Mouse (Mus musculus): ENCODE results near the gene Samm50. TPM values are rescaled to one million over a fixed set of nuclear protein-coding genes. Genes with fewer than 3 reads are reported as not detected.

The Samm50 gene
- polyA plus RNA-seq, 1 experiment from 2014 or later, result 60.5 TPM

GRCm38 (mm10) chr15:84171166-84171565 is 20.9 kb upstream of the Samm50 start:
- Histone ChIP-seq H3K27ac (ENCODE audit: low read depth, low read length) (no peak overlapping the region), H3K9ac (ENCODE audit: low read length) (no peak overlapping the region), H3K4me1 (ENCODE audit: control insufficient read depth, insufficient read depth, low read length) (peaks cover 10% of the 10 kb centered on the region), H3K4me2 (ENCODE audit: low read length) (no peak overlapping the region), H3K9me3 (replicated peaks; ENCODE audit: control insufficient read depth, low read length) (no peaks in the 10 kb centered on the region), H3K27me3 (replicated peaks; ENCODE audit: control insufficient read depth, insufficient read depth, low read length) (no peaks in the 10 kb centered on the region), H3K36me3 (ENCODE audit: control insufficient read depth, insufficient read depth, low read length) (no peaks in the 10 kb centered on the region), H3K4me3 (ENCODE audit: low read depth, low read length) (no peak overlapping the region)
- DNase-seq (ENCODE audit: low spot score), result no peak
- WGBS, result 83% methylated on average over 7 of the region's 7 CpGs
- no peak for ATAC-seq

- no peaks in the 10 kb centered on the region for H3K4me1 ChIP-seq (ENCODE audit: control insufficient read depth, insufficient read depth, low read length)
- no peaks in the 10 kb centered on the region for H3K36me3 ChIP-seq (ENCODE audit: control insufficient read depth, insufficient read depth, low read length)
- H3K27me3 ChIP-seq (replicated peaks; ENCODE audit: control insufficient read depth, insufficient read depth, low read length), result no peaks in the 10 kb centered on the region
- H3K4me2 ChIP-seq (ENCODE audit: low read length), result no peak overlapping the region
- no peak overlapping the region for H3K9ac ChIP-seq (ENCODE audit: low read length)
- H3K9me3 ChIP-seq (replicated peaks; ENCODE audit: control insufficient read depth, low read length), result no peaks in the 10 kb centered on the region
- H3K4me3 ChIP-seq (ENCODE audit: low read depth, low read length), result no peak overlapping the region
- H3K27ac ChIP-seq (ENCODE audit: low read depth, low read length), result no peak overlapping the region
- ATAC-seq (no peak), DNase-seq (ENCODE audit: low spot score) (no peak)
- WGBS, result 96% methylated on average over 9 of the region's 9 CpGs
These were observed 13.3 kb upstream of the Samm50 start for GRCm38 (mm10) chr15:84178733-84179132.

DNA sequence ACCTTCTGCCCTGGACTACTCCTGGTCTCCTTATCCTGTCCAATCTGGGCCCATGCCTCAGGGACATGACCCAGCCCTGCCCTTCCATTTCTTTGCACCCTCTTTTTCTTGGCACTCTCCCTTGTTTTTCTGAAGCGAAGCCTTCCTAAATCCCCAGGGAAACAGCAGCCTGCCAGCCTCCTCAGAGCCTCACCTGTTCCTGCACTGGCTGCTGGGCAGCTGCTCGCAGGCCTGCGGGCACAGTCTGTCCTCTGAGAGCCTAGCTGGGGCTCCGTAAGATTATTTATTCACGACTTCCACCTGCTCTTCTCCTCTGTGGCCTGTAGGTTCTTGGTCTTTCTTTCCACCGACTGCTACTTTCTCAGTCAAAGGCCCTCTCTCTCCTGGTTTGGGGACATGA is 10.0 kb upstream of the Samm50 start:
- H3K27me3 ChIP-seq (replicated peaks; ENCODE audit: control insufficient read depth, insufficient read depth, low read length), result no peaks in the 10 kb centered on the region
- no peak overlapping the region for H3K4me3 ChIP-seq (ENCODE audit: low read depth, low read length)
- H3K27ac ChIP-seq (ENCODE audit: low read depth, low read length), result no peak overlapping the region
- ATAC-seq, result no peak
- no peaks in the 10 kb centered on the region for H3K4me1 ChIP-seq (ENCODE audit: control insufficient read depth, insufficient read depth, low read length)
- DNase-seq (ENCODE audit: low spot score), result no peak
- 75% methylated on average over 6 of the region's 6 CpGs for WGBS
- no peaks in the 10 kb centered on the region for H3K36me3 ChIP-seq (ENCODE audit: control insufficient read depth, insufficient read depth, low read length)
- H3K9ac ChIP-seq (ENCODE audit: low read length), result no peak overlapping the region
- no peaks in the 10 kb centered on the region for H3K9me3 ChIP-seq (replicated peaks; ENCODE audit: control insufficient read depth, low read length)
- no peak overlapping the region for H3K4me2 ChIP-seq (ENCODE audit: low read length)

- Histone ChIP-seq H3K27ac (ENCODE audit: low read depth, low read length) (no peak overlapping the region), H3K4me3 (ENCODE audit: low read depth, low read length) (no peak overlapping the region), H3K9me3 (replicated peaks; ENCODE audit: control insufficient read depth, low read length) (no peaks in the 10 kb centered on the region), H3K27me3 (replicated peaks; ENCODE audit: control insufficient read depth, insufficient read depth, low read length) (no peaks in the 10 kb centered on the region), H3K4me1 (ENCODE audit: control insufficient read depth, insufficient read depth, low read length) (no peaks in the 10 kb centered on the region), H3K36me3 (ENCODE audit: control insufficient read depth, insufficient read depth, low read length) (no peaks in the 10 kb centered on the region), H3K9ac (ENCODE audit: low read length) (no peak overlapping the region), H3K4me2 (ENCODE audit: low read length) (no peak overlapping the region)
- 57% methylated on average over 1 of the region's 1 CpGs for WGBS
- ATAC-seq (no peak), DNase-seq (ENCODE audit: low spot score) (no peak)
These were observed 8.1 kb upstream of the Samm50 start for GRCm38 (mm10) chr15:84183967-84184366.

- H3K4me1 ChIP-seq (ENCODE audit: control insufficient read depth, insufficient read depth, low read length), result no peaks in the 10 kb centered on the region
- no peaks in the 10 kb centered on the region for H3K9me3 ChIP-seq (replicated peaks; ENCODE audit: control insufficient read depth, low read length)
- ATAC-seq (no peak), DNase-seq (ENCODE audit: low spot score) (no peak)
- no peak overlapping the region for H3K4me3 ChIP-seq (ENCODE audit: low read depth, low read length)
- H3K27ac ChIP-seq (ENCODE audit: low read depth, low read length), result no peak overlapping the region
- H3K27me3 ChIP-seq (replicated peaks; ENCODE audit: control insufficient read depth, insufficient read depth, low read length), result no peaks in the 10 kb centered on the region
- H3K36me3 ChIP-seq (ENCODE audit: control insufficient read depth, insufficient read depth, low read length), result no peaks in the 10 kb centered on the region
- 57% methylated on average over 4 of the region's 4 CpGs for WGBS
- no peak overlapping the region for H3K9ac ChIP-seq (ENCODE audit: low read length)
- H3K4me2 ChIP-seq (ENCODE audit: low read length), result no peak overlapping the region
These were observed 5.8 kb upstream of the Samm50 start for GRCm38 (mm10) chr15:84186196-84186595.

DNA sequence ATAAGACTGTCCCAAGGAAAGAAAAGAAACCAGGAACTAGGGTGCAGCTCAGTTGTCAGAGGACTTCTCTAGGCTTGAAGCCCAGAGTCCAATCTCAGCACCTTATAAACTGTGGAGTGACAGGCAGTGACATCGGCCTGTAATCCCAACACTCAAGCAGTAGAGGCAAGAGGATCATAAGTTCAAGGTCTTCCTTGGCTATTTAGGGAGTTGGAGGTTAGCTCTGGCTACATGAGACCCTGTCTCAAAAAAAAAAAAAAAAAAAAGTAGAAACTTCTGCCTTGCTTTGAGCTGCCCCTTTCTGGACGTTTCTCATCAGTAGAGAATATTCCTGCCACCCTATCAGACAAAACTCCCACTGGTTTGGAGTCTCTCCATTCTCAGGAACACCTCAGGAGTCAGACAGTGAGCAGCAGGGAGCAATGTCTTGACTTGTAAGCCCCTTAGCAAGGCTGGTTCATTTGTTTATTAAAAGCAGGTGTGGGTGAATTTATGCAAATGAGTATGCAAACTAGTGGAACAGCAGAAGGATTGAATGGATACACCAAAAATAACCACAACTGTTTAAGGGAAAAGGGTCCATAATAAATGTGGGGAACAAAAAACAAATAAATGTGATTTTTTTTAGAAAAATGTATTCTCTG is 3.0 kb upstream of the Samm50 start:
- no peaks in the 10 kb centered on the region for H3K36me3 ChIP-seq (ENCODE audit: control insufficient read depth, insufficient read depth, low read length)
- H3K4me2 ChIP-seq (ENCODE audit: low read length), result no peak overlapping the region
- WGBS, result 63% methylated on average over 2 of the region's 2 CpGs
- DNase-seq (ENCODE audit: low spot score), result no peak
- H3K27me3 ChIP-seq (replicated peaks; ENCODE audit: control insufficient read depth, insufficient read depth, low read length), result no peaks in the 10 kb centered on the region
- H3K27ac ChIP-seq (ENCODE audit: low read depth, low read length), result no peak overlapping the region
- H3K9me3 ChIP-seq (replicated peaks; ENCODE audit: control insufficient read depth, low read length), result no peaks in the 10 kb centered on the region
- H3K9ac ChIP-seq (ENCODE audit: low read length), result no peak overlapping the region
- no peak for ATAC-seq
- no peak overlapping the region for H3K4me3 ChIP-seq (ENCODE audit: low read depth, low read length)
- 0 out of 2 replicates have a peak, but pooled peaks cover 4% of the 10 kb centered on the region for H3K4me1 ChIP-seq (ENCODE audit: control insufficient read depth, insufficient read depth, low read length)

DNA sequence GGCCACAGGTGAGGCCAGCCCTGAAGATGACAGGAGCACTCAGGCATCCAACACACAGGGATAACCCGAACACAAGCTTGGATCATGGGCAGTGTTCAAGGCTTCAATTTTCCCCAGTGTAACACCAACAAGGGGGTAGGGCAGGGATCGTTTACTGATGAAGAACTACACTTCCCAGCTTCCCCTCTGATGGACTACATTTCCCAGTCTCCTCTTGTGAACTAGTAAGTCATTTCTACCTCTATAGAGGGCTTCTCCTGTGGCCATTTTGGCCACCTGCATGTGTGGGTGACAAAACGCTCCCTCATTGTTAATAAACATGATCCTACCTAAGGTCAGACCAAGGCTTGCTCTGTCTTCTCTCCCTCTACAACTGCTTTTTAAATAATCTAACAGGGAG is 2.2 kb upstream of the Samm50 start:
- DNase-seq (ENCODE audit: low spot score) (peak; percentile 69), ATAC-seq (no peak)
- Histone ChIP-seq H3K4me1 (ENCODE audit: control insufficient read depth, insufficient read depth, low read length) (0 out of 2 replicates have a peak, but pooled peaks cover 4% of the 10 kb centered on the region), H3K27ac (ENCODE audit: low read depth, low read length) (no peak overlapping the region), H3K9me3 (replicated peaks; ENCODE audit: control insufficient read depth, low read length) (no peaks in the 10 kb centered on the region), H3K9ac (ENCODE audit: low read length) (no peak overlapping the region), H3K27me3 (replicated peaks; ENCODE audit: control insufficient read depth, insufficient read depth, low read length) (no peaks in the 10 kb centered on the region), H3K4me2 (ENCODE audit: low read length) (no peak overlapping the region), H3K36me3 (ENCODE audit: control insufficient read depth, insufficient read depth, low read length) (no peaks in the 10 kb centered on the region), H3K4me3 (ENCODE audit: low read depth, low read length) (no peak overlapping the region)
- WGBS, result 50% methylated on average over 3 of the region's 3 CpGs

DNA sequence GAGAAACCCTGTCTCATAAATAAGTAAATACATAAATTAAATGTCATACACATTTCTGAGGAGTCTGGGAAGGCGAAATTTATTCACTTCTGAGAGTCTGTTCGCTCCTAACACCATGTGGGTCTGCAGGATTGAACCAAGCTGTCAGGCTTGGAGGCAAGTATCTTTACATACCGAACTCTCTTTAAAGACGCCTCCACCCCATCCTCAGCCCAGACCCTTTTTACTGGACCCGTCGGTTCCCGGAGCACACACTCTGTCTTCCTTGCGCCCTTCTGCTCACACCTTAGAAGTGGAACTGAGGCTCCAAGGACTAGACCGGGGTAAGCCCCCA is 350 bp upstream of the Samm50 start:
- ATAC-seq (peak; percentile 62), DNase-seq (ENCODE audit: low spot score) (no peak)
- no peaks in the 10 kb centered on the region for H3K9me3 ChIP-seq (replicated peaks; ENCODE audit: control insufficient read depth, low read length)
- H3K4me3 ChIP-seq (ENCODE audit: low read depth, low read length), result peak overlapping the region; percentile 92
- H3K4me2 ChIP-seq (ENCODE audit: low read length), result peak overlapping the region; percentile 76
- H3K27ac ChIP-seq (ENCODE audit: low read depth, low read length), result peak overlapping the region; percentile 82
- 1% methylated on average over 9 of the region's 9 CpGs for WGBS
- 0 out of 2 replicates have a peak, but pooled peaks cover 4% of the 10 kb centered on the region for H3K4me1 ChIP-seq (ENCODE audit: control insufficient read depth, insufficient read depth, low read length)
- H3K9ac ChIP-seq (ENCODE audit: low read length), result peak overlapping the region; percentile 82
- H3K27me3 ChIP-seq (replicated peaks; ENCODE audit: control insufficient read depth, insufficient read depth, low read length), result no peaks in the 10 kb centered on the region
- peaks cover 12% of the 10 kb centered on the region for H3K36me3 ChIP-seq (ENCODE audit: control insufficient read depth, insufficient read depth, low read length)

GRCm38 (mm10) chr15:84196486-84197165 is 4.6 kb downstream of the Samm50 start:
- no peak overlapping the region for H3K9ac ChIP-seq (ENCODE audit: low read length)
- peaks cover 61% of the 10 kb centered on the region for H3K36me3 ChIP-seq (ENCODE audit: control insufficient read depth, insufficient read depth, low read length)

More at GRCm38 (mm10) chr15:84196486-84197165, 4.6 kb downstream of the Samm50 start:
- DNase-seq (ENCODE audit: low spot score) (no peak), ATAC-seq (no peak)
- 85% methylated on average over 8 of the region's 8 CpGs for WGBS
- Histone ChIP-seq H3K4me3 (ENCODE audit: low read depth, low read length) (no peak overlapping the region), H3K27ac (ENCODE audit: low read depth, low read length) (no peak overlapping the region), H3K9me3 (replicated peaks; ENCODE audit: control insufficient read depth, low read length) (no peaks in the 10 kb centered on the region), H3K4me2 (ENCODE audit: low read length) (no peak overlapping the region), H3K27me3 (replicated peaks; ENCODE audit: control insufficient read depth, insufficient read depth, low read length) (no peaks in the 10 kb centered on the region), H3K4me1 (ENCODE audit: control insufficient read depth, insufficient read depth, low read length) (0 out of 2 replicates have a peak, but pooled peaks cover 4% of the 10 kb centered on the region)

Measured in forebrain, embryonic 14.5 days (tissue).